Mouse (Mus musculus): ENCODE measurements at regions not wholly inside any gene's neighbourhood (a gene's known extent, or its start where the extent isn't known, plus 50 kb on each side); places are given as distances from the start of the nearest gene placed in this dataset.
"Not testable (repeated sequence)": the region's sequence is repeated elsewhere in the genome, so short reads cannot be mapped to it uniquely, and the experiment has no call there.

DNA sequence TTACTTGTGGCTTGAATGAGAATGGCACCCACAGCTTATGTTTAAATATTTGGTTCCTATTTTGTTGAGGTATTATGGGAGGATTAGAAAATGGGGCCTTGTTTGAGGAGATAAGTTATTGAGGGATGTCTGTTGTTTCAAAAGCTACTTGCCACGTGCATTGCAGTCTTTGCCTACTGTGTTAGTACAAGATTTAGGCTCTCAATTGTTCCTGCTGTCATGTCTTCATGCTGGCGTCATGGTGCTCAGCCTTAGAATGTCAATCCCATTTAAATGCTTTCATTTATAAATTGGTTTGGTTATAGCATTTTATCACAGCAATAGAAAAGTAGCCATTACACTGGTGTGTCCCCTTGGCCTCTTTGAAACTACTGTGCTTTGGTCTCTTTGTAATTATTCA, 578.6 kb upstream of the Fat3 start:
- H3K27me3 ChIP-seq (ENCODE audit: control insufficient read depth in 1 of 2, insufficient read depth in 2 of 2, low read length in 2 of 2): no peaks in the 10 kb centered on the region
- no peaks in the 10 kb centered on the region for H3K4me1 ChIP-seq (ENCODE audit: control insufficient read depth in 1 of 2, insufficient read depth in 2 of 2, low read length in 2 of 2)
- no peak overlapping the region for H3K27ac ChIP-seq (ENCODE audit: control insufficient read depth, low read depth, low read length)
- DNase-seq (ENCODE audit: low read depth, low spot score): no peak
- H3K36me3 ChIP-seq (ENCODE audit: control insufficient read depth in 1 of 2, insufficient read depth in 2 of 2, low read length in 2 of 2): no peaks in the 10 kb centered on the region
- no peaks in the 10 kb centered on the region; the same call in 1 of the 2 replicates for H3K9me3 ChIP-seq (replicated peaks; ENCODE audit: insufficient read depth, low read length)
- no peak overlapping the region for H3K4me3 ChIP-seq (ENCODE audit: control insufficient read depth in 1 of 2, insufficient read depth in 1 of 2, low read depth in 2 of 2, low read length in 2 of 2)
- TF ChIP-seq MEF2A (IDR thresholded peaks at IDR 0.05; ENCODE audit: extremely low read depth, insufficient replicate concordance, low read depth, low read length, poor library complexity, severe bottlenecking) (no peak), POLR2AphosphoS2 (IDR thresholded peaks at IDR 0.05; ENCODE audit: low read length) (no peak), GATA1 (IDR thresholded peaks at IDR 0.05; ENCODE audit: low read depth, low read length) (no peak), GABPA (IDR thresholded peaks at IDR 0.05; ENCODE audit: low read depth, low read length) (no peak), USF1 (IDR thresholded peaks at IDR 0.05; ENCODE audit: low read depth, low read length) (no peak), CHD2 (IDR thresholded peaks at IDR 0.05; ENCODE audit: low read length) (no peak), KAT2A (conservative IDR thresholded peaks at IDR 0.05; ENCODE audit: low read depth, low read length) (no peak), ZC3H11A (IDR thresholded peaks at IDR 0.05; ENCODE audit: low read depth, low read length) (no peak), RCOR1 (IDR thresholded peaks at IDR 0.05; ENCODE audit: low read depth, low read length) (no peak)
- no peak overlapping the region for H3K9ac ChIP-seq (ENCODE audit: control insufficient read depth, low read depth, low read length, poor library complexity, severe bottlenecking)
- H3K79me2 ChIP-seq (ENCODE audit: control insufficient read depth, insufficient read depth, low read length, poor library complexity): no peaks in the 10 kb centered on the region

GRCm38 (mm10) chr9:17046852-17047251, 545.8 kb upstream of the Fat3 start:
- not testable (repeated sequence) for H3K9me3 ChIP-seq (replicated peaks; ENCODE audit: insufficient read depth, low read length); H3K9ac ChIP-seq (ENCODE audit: control insufficient read depth, low read depth, low read length, poor library complexity, severe bottlenecking); H3K4me1 ChIP-seq (ENCODE audit: control insufficient read depth in 1 of 2, insufficient read depth in 2 of 2, low read length in 2 of 2); H3K79me2 ChIP-seq (ENCODE audit: control insufficient read depth, insufficient read depth, low read length, poor library complexity); H3K36me3 ChIP-seq (ENCODE audit: control insufficient read depth in 1 of 2, insufficient read depth in 2 of 2, low read length in 2 of 2); H3K27me3 ChIP-seq (ENCODE audit: control insufficient read depth in 1 of 2, insufficient read depth in 2 of 2, low read length in 2 of 2); H3K27ac ChIP-seq (ENCODE audit: control insufficient read depth, low read depth, low read length); DNase-seq (ENCODE audit: low read depth, low spot score); H3K4me3 ChIP-seq (ENCODE audit: control insufficient read depth in 1 of 2, insufficient read depth in 1 of 2, low read depth in 2 of 2, low read length in 2 of 2)
- peak; percentile 56 for TF ChIP-seq ETS1 (IDR thresholded peaks at IDR 0.05; ENCODE audit: low read depth, low read length)

Measured in MEL (cell line).